Mouse (Mus musculus) kidney, adult 10 weeks (tissue): ENCODE measurements around the gene Atf7ip2. TPM values are rescaled to one million over a fixed set of nuclear protein-coding genes. Genes with fewer than 3 reads are reported as not detected.

Source experiments
- polyA plus RNA-seq: library from polyadenylated mRNA; stranded (reverse); fragments of 350-450 nt; fragmentation: Illumina TruSeq; extraction: RNeasy Lipid Tissue Mini Kit (QIAGEN cat#74804); gene quantifications from one replicate; pipeline ENCODE4 v1.2.3, GENCODE M21; 2014; ENCODE audit warnings: low read depth, low replicate concordance

Gene Atf7ip2
- polyA plus RNA-seq, result 1.0 TPM

DNA sequence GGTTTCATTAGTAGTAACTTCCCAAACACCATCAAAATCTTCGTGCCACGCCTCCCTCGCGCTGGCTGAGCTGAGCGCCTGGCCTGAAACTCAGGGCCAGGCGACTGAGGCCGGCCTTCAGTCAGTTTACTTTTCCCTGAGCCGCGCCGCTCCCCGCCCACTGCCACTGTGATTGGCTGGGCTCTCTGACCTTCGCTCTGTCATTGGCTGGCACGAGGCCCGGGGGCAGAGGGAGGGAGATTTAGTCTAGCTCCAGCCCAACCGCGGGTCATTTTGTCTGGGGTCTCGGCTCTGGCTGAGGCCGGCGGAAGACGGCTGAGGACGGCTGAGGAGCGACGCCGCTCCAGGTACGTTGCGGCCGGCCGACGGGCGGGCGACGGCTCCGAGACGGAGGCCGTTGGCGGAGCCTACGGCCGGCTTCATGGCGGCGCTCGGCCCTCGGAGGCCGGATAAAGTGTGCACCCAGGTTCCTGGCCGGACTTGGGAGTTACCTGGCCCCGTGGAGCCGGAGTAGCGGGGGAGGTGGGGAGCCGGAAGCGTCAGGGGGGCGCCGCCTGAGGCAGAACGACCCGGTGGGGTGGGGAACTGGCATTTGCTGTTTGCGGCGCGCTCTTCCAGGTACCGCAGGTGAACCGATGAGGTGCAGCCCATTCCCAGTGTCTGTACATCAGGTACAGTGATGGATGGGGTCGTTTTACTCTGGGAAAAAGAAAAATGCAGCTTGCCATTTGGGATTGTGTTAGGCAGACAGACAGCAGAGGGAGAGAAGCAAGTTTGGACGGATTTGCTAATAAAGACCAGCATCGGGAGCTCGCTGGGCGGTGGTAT lies at the start of gene Atf7ip2:
Gene Atf7ip2 (plus strand): TSS at position 34 of the 828 bp plus-strand sequence.

DNA sequence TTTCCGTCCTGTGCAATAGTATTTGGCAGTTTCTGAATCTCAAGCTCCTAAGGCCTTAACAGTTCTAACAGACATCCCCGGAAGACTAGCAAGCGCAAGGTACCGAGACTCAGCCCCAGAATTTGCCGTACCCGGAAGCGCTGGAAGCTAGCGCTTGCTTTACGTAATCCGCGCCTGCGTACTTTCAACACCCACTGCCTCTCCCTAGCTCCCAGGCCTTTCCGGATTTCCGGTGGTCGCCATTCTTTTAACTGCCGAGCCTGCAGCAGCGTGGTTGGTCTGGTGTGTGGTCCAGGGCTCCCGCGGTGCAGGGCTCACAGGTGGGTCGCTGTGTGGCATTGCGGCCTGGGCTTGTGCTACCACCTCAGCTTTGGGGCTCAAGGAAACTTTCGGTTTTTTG lies 22.5 kb upstream of the Atf7ip2 start, which contains the start of gene Rpl39l:
Gene Rpl39l (plus strand): TSS at position 222 of the 400 bp plus-strand sequence.

Other genes starting within 250 kb of the Atf7ip2 start
- gene Grin2a, start 197.2 kb upstream of the Atf7ip2 start, polyA plus RNA-seq, result not detected
- gene Rpl39l, start 22.5 kb upstream of the Atf7ip2 start, polyA plus RNA-seq, result not detected
- gene Emp2, start 121.3 kb downstream of the Atf7ip2 start, polyA plus RNA-seq, result 9.5 TPM
- gene Tekt5, start 202.8 kb downstream of the Atf7ip2 start, polyA plus RNA-seq, result not detected
- gene Nubp1, start 219.2 kb downstream of the Atf7ip2 start, polyA plus RNA-seq, result 4.9 TPM